Mouse (Mus musculus) stomach, embryonic 14.5 days (tissue): ENCODE measurements around the gene Eif5a. TPM values are rescaled to one million over a fixed set of nuclear protein-coding genes. Genes with fewer than 3 reads are reported as not detected.
A peak's percentile ranks its signal among the peaks of the same experiment; 100 is the strongest.
"Not testable (repeated sequence)": the region's sequence is repeated elsewhere in the genome, so short reads cannot be mapped to it uniquely, and the experiment has no call there.

Experiments
- ATAC-seq: fragments of 200-750 bp; cut with Nextera tagmentation; 2 replicates; pipeline ENCODE4 v1.8.0; 2017; ENCODE audit warnings: low read depth, moderate TSS enrichment; ENCODE audit not compliant: insufficient number of reproducible peaks, insufficient read depth, low FRiP score
- H3K27ac ChIP-seq: fragments of 300-500 bp; sonication (generic); 2 replicates; pipeline ENCODE4 v1.5.1; 2014; ENCODE audit warnings: mild to moderate bottlenecking, low read length, moderate library complexity, mixed read lengths
- H3K27me3 ChIP-seq: fragments of 300-500 bp; sonication (generic); 2 replicates; pipeline ENCODE4 v1.6.1; 2014; ENCODE audit warnings: low read length, control low read depth, mixed read lengths; ENCODE audit not compliant: control insufficient read depth, insufficient read depth
- H3K36me3 ChIP-seq: fragments of 300-500 bp; sonication (generic); 2 replicates; pipeline ENCODE4 v1.6.1; 2014; ENCODE audit warnings: mild to moderate bottlenecking, control low read depth, low read length, moderate library complexity, mixed read lengths; ENCODE audit not compliant: control insufficient read depth, insufficient read depth
- H3K4me1 ChIP-seq: fragments of 300-500 bp; sonication (generic); 2 replicates; pipeline ENCODE4 v1.6.1; 2014; ENCODE audit warnings: low read length, control low read depth, mixed read lengths; ENCODE audit not compliant: control insufficient read depth, insufficient read depth
- H3K4me2 ChIP-seq: fragments of 300-500 bp; sonication (generic); replicated peaks from 2 replicates; pipeline ENCODE4 v1.6.1; 2014; ENCODE audit warnings: low read depth, low read length, control low read depth
- H3K4me3 ChIP-seq: fragments of 300-500 bp; sonication (generic); 2 replicates; pipeline ENCODE4 v1.5.1; 2014; ENCODE audit warnings: low read depth, low read length, control low read depth
- H3K9ac ChIP-seq: fragments of 300-500 bp; sonication (generic); replicated peaks from 2 replicates; pipeline ENCODE4 v1.6.1; 2014; ENCODE audit warnings: low read depth, mild to moderate bottlenecking, control low read depth, low read length, moderate library complexity, mixed read lengths
- H3K9me3 ChIP-seq: fragments of 300-500 bp; sonication (generic); 2 replicates; pipeline ENCODE4 v1.6.1; 2016; ENCODE audit warnings: low read depth, low read length, control low read depth; ENCODE audit not compliant: control insufficient read depth
- WGBS: fragments of 180-500 bp; shearing (Covaris S2); extraction: QIAGEN DNeasy Blood & Tissue Kit; methylation state at CpG from one replicate; pipeline ENCODE4 v1.1.7; 2014; 5-methylcytosine and 5-hydroxymethylcytosine counted together
- polyA plus RNA-seq: library from polyadenylated mRNA; unstranded; fragments of >200 nt; fragmentation: Nextera tagmentation; extraction: Ambion mirVana; gene quantifications from 2 replicates; pipeline ENCODE4 v1.2.1, GENCODE M21; 2014

The Eif5a gene
- polyA plus RNA-seq, 1 experiment from 2014 or later: 1,510 TPM

DNA sequence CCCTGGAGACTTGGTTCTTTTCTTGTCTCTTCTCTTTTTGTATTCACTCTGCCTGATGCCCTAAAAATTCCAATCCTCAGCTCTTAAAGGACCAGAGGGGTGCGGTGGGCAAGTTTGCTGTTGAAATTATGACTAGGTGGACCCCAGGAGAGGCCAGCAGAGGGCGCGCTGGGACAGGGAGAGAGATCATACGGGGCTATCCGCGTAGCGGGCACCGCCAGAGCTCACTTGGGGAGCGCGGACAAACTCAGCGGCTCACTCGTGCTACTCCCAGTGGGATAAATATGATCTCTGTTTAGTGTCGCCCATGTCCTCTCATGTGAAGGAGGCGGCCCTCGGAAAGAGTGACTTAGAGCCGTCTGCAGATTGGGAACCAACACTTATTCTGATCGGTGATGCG lies 12.4 kb upstream of the Eif5a start:
- Histone ChIP-seq H3K4me3 (peak overlapping the region; percentile 5; the same call in 1 of the 2 replicates), H3K36me3 (no peaks in the 10 kb centered on the region), H3K9ac (no peak overlapping the region), H3K9me3 (no peaks in the 10 kb centered on the region), H3K27me3 (no peaks in the 10 kb centered on the region), H3K4me2 (peak overlapping the region; percentile 34), H3K4me1 (peaks cover 16% of the 10 kb centered on the region; the same call in 1 of the 2 replicates), H3K27ac (no peak overlapping the region)
- 1% methylated on average over 18 of the region's 18 CpGs for WGBS
- ATAC-seq: peak; percentile 64

DNA sequence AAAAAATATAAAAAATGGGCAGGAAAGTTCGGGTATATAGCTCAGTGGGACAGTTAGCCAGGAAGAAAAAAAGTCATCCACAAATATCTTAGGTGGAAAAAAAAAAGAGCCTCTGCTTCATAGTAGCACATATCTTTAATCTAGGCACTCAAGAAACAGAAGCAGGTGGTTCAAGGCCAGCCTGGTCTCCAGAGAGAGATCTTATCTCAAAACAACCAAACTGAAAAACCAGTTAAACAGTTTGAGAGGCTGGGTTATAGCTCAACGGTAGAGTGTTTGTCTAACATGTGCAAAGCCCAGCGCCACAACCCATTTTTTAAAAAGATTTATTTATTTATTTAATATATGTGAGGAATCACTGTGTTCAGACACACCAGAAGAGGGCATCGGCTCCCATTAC lies 11.3 kb upstream of the Eif5a start:
- ATAC-seq: no peak
- Histone ChIP-seq H3K9ac (no peak overlapping the region), H3K4me1 (peaks cover 16% of the 10 kb centered on the region; the same call in 1 of the 2 replicates), H3K36me3 (no peaks in the 10 kb centered on the region), H3K4me2 (no peak overlapping the region), H3K27me3 (no peaks in the 10 kb centered on the region), H3K9me3 (no peaks in the 10 kb centered on the region), H3K27ac (no peak overlapping the region), H3K4me3 (no peak overlapping the region)
- WGBS: 66% methylated on average over 4 of the region's 4 CpGs

DNA sequence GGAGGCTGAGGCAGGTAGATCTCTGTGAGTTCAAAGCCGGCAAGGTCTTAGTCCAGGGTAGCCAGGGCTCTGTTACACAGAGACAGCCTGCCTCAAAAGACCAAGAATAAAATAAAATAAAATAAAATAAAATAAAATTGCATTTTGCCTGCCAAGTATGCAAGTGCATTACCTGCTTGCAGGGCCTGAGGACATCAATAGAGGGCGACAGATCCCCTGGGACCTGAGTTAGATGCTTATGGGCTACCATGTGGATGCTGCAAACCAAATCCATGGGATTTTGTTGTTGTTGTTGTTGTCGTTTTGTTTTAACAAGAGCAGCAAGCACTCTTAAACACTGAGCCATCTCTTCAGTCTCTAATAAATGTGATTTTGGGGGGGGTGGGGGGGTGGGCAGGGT lies 10.5 kb upstream of the Eif5a start:
- no peaks in the 10 kb centered on the region for H3K9me3 ChIP-seq
- H3K4me1 ChIP-seq: peaks cover 16% of the 10 kb centered on the region; the same call in 1 of the 2 replicates
- no peak for ATAC-seq

GRCm38 (mm10) chr11:69931769-69932168 lies 10.0 kb upstream of the Eif5a start:
- Histone ChIP-seq H3K27me3 (no peaks in the 10 kb centered on the region), H3K9me3 (no peaks in the 10 kb centered on the region), H3K4me2 (no peak overlapping the region), H3K4me3 (no peak overlapping the region), H3K4me1 (peaks cover 11% of the 10 kb centered on the region; the same call in 1 of the 2 replicates), H3K27ac (no peak overlapping the region), H3K9ac (no peak overlapping the region), H3K36me3 (no peaks in the 10 kb centered on the region)
- 69% methylated on average over 8 of the region's 8 CpGs for WGBS
- no peak for ATAC-seq

More for the DNA sequence above, 10.5 kb upstream of the Eif5a start:
- WGBS: 34% methylated on average over 3 of the region's 3 CpGs
- Histone ChIP-seq H3K27me3 (no peaks in the 10 kb centered on the region), H3K27ac (no peak overlapping the region), H3K4me2 (no peak overlapping the region), H3K36me3 (no peaks in the 10 kb centered on the region), H3K4me3 (no peak overlapping the region), H3K9ac (no peak overlapping the region)

GRCm38 (mm10) chr11:69930967-69931537 lies 9.3 kb upstream of the Eif5a start:
- Histone ChIP-seq H3K4me3 (no peak overlapping the region), H3K4me2 (no peak overlapping the region), H3K27ac (no peak overlapping the region), H3K9ac (no peak overlapping the region), H3K9me3 (no peaks in the 10 kb centered on the region), H3K27me3 (no peaks in the 10 kb centered on the region), H3K4me1 (0 out of 2 replicates have a peak, but pooled peaks cover 5% of the 10 kb centered on the region), H3K36me3 (no peaks in the 10 kb centered on the region)
- 73% methylated on average over 3 of the region's 3 CpGs for WGBS
- no peak for ATAC-seq

DNA sequence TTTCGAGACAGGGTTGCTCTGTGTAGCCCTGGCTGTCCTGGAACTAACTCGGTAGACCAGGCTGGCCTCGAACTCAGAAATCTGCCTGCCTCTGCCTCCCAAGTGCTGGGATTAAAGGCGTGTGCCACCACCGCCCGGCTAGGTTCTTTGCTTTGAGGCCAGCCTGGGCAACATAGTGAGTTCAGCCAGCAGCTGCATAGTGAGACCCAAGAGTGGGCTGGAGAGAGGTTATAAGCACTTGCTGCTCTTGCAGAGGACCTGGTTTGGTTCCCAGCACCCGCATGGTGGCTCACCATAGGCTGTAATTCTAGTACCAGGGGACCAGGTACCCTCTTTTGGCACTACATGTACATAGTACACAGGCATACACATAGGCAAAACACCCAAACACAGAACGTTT lies 8.4 kb upstream of the Eif5a start:
- not testable (repeated sequence) for H3K9me3 ChIP-seq, H3K27ac ChIP-seq, H3K4me3 ChIP-seq, H3K4me2 ChIP-seq, H3K27me3 ChIP-seq, H3K4me1 ChIP-seq, ATAC-seq, H3K9ac ChIP-seq, H3K36me3 ChIP-seq
- WGBS: 87% methylated on average over 8 of the region's 8 CpGs

- no peaks in the 10 kb centered on the region for H3K36me3 ChIP-seq
- H3K27ac ChIP-seq: no peak overlapping the region
- no peak overlapping the region for H3K9ac ChIP-seq
- ATAC-seq: no peak
- 0 out of 2 replicates have a peak, but pooled peaks cover 4% of the 10 kb centered on the region for H3K4me1 ChIP-seq
- no peaks in the 10 kb centered on the region for H3K27me3 ChIP-seq
- H3K9me3 ChIP-seq: no peaks in the 10 kb centered on the region
- H3K4me3 ChIP-seq: no peak overlapping the region
- 39% methylated on average over 4 of the region's 4 CpGs for WGBS
- no peak overlapping the region for H3K4me2 ChIP-seq
Measured at GRCm38 (mm10) chr11:69929712-69930111, 8.0 kb upstream of the Eif5a start.

DNA sequence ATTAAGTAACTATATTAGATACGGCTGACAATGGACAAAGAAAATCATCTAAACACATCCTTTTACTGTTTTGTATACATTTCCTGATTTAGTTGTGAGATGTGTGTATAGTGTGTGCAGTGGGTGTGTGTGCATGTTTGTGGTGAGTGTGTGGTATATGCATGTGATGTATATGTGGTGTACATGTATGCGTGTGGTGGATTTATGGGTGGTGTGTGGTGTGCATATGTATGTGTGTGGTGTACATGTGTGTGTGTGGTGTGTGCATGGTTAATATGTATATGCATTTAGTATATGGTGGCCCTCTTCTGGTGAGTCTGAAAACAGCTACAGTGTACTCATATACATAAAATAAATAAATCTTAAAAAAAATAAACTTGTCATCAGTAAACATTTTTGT lies 5.7 kb upstream of the Eif5a start:
- H3K4me1 ChIP-seq: peaks cover 4% of the 10 kb centered on the region
- no peak overlapping the region for H3K4me2 ChIP-seq
- no peak overlapping the region for H3K27ac ChIP-seq
- no peaks in the 10 kb centered on the region for H3K9me3 ChIP-seq
- no peaks in the 10 kb centered on the region for H3K27me3 ChIP-seq
- no peak overlapping the region for H3K4me3 ChIP-seq
- no peaks in the 10 kb centered on the region for H3K36me3 ChIP-seq
- no peak overlapping the region for H3K9ac ChIP-seq
- 0 out of 2 replicates have a peak, but pooled peaks have one; percentile 28 for ATAC-seq
- whole genome bisulfite sequencing: 97% methylated on average over 2 of the region's 2 CpGs

- ATAC-seq: no peak
- Histone ChIP-seq H3K4me3 (no peak overlapping the region), H3K9me3 (no peaks in the 10 kb centered on the region), H3K27me3 (no peaks in the 10 kb centered on the region), H3K4me2 (peak overlapping the region; percentile 50; the same call in 1 of the 2 replicates), H3K4me1 (peaks cover 16% of the 10 kb centered on the region), H3K9ac (no peak overlapping the region; the same call in 1 of the 2 replicates), H3K36me3 (peaks cover 14% of the 10 kb centered on the region), H3K27ac (peak overlapping the region; percentile 99; the same call in 1 of the 2 replicates)
- 63% methylated on average over 3 of the region's 3 CpGs for WGBS
Measured at GRCm38 (mm10) chr11:69922796-69923195, 1.0 kb upstream of the Eif5a start.
